Mouse (Mus musculus) embryonic facial prominence, embryonic 14.5 days (tissue): ENCODE results near the gene Pdpk1. TPM values are rescaled to one million over a fixed set of nuclear protein-coding genes. Genes with fewer than 3 reads are reported as not detected.
A peak's percentile ranks its signal among the peaks of the same experiment; 100 is the strongest.

Source experiments
- ATAC-seq: fragments of 200-750 bp; cut with Nextera tagmentation; 2 replicates; pipeline ENCODE4 v1.8.0; 2017; ENCODE audit warnings: low read depth, moderate number of reproducible peaks, moderate TSS enrichment
- DNase-seq: peaks from one replicate; pipeline ENCODE4 v3.0.0-alpha.2; 2015; ENCODE audit warnings: low spot score
- H3K27ac ChIP-seq: fragments of 300-500 bp; sonication (generic); replicated peaks from 2 replicates; pipeline ENCODE4 v1.5.1; 2014; ENCODE audit warnings: low read depth, mild to moderate bottlenecking, low read length, moderate library complexity
- H3K27me3 ChIP-seq: fragments of 300-500 bp; sonication (generic); replicated peaks from 2 replicates; pipeline ENCODE4 v1.6.1; 2014; ENCODE audit warnings: low read length; ENCODE audit not compliant: control insufficient read depth, insufficient read depth
- H3K36me3 ChIP-seq: fragments of 300-500 bp; sonication (generic); 2 replicates; pipeline ENCODE4 v1.6.1; 2014; ENCODE audit warnings: low read length, mixed read lengths; ENCODE audit not compliant: control insufficient read depth, insufficient read depth
- H3K4me1 ChIP-seq: fragments of 300-500 bp; sonication (generic); 2 replicates; pipeline ENCODE4 v1.6.1; 2014; ENCODE audit warnings: antibody characterized with exemption, low read length; ENCODE audit not compliant: control insufficient read depth, insufficient read depth
- H3K4me2 ChIP-seq: fragments of 300-500 bp; sonication (generic); 2 replicates; pipeline ENCODE4 v1.6.1; 2014; ENCODE audit warnings: low read depth, mild to moderate bottlenecking, low read length, moderate library complexity, mixed read lengths
- H3K4me3 ChIP-seq: fragments of 300-500 bp; sonication (generic); 2 replicates; pipeline ENCODE4 v1.5.1; 2014; ENCODE audit warnings: low read depth, mild to moderate bottlenecking, low read length
- H3K9ac ChIP-seq: fragments of 300-500 bp; sonication (generic); 2 replicates; pipeline ENCODE4 v1.6.1; 2014; ENCODE audit warnings: low read depth, mild to moderate bottlenecking, low read length, moderate library complexity, mixed read lengths
- H3K9me3 ChIP-seq: fragments of 300-500 bp; sonication (generic); 2 replicates; pipeline ENCODE4 v1.6.1; 2016; ENCODE audit warnings: low read length; ENCODE audit not compliant: control insufficient read depth
- WGBS: fragments of 180-500 bp; shearing (Covaris S2); extraction: QIAGEN DNeasy Blood & Tissue Kit; methylation state at CpG from one replicate; pipeline ENCODE4 v1.1.7; 2014; 5-methylcytosine and 5-hydroxymethylcytosine counted together
- polyA plus RNA-seq: library from polyadenylated mRNA; unstranded; fragments of >200 nt; fragmentation: Nextera tagmentation; extraction: Ambion mirVana; gene quantifications from 2 replicates; pipeline ENCODE4 v1.2.1, GENCODE M21; 2014

Gene Pdpk1
- polyA plus RNA-seq, 1 experiment from 2014 or later, result 46.3 TPM

GRCm38 (mm10) chr17:24084593-24084992 is 66.1 kb downstream of the Pdpk1 start:
- Histone ChIP-seq H3K9me3 (no peaks in the 10 kb centered on the region), H3K4me2 (no peak overlapping the region), H3K27me3 (no peaks in the 10 kb centered on the region), H3K27ac (no peak overlapping the region), H3K9ac (no peak overlapping the region), H3K36me3 (peaks cover 49% of the 10 kb centered on the region), H3K4me3 (no peak overlapping the region), H3K4me1 (no peaks in the 10 kb centered on the region)
- WGBS, result 46% methylated on average over 1 of the region's 1 CpGs
- DNase-seq (no peak), ATAC-seq (no peak)

DNA sequence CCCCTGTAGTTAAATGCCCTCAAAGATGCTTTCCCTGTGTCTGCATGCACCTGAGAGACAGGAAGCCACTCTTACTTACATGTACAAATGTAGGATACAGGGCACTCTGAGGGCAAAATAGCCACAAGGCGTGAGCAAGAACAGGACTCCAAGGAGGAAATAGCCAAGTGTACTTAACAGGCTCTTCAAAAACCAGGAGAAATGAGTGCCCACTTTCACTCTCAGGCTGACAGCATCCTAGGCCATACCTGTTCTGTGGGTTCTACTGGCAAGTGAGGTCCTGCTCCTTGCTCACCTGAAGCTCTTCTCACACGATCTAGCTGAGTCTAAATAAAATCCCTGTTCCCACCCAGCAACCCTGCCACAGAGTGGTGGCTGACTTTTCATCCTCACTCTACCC is 73.6 kb downstream of the Pdpk1 start:
- H3K4me3 ChIP-seq, result no peak overlapping the region
- H3K9me3 ChIP-seq, result no peaks in the 10 kb centered on the region
- H3K27me3 ChIP-seq, result no peaks in the 10 kb centered on the region
- no peak overlapping the region for H3K9ac ChIP-seq
- DNase-seq, result no peak
- H3K36me3 ChIP-seq, result peaks cover 38% of the 10 kb centered on the region
- H3K27ac ChIP-seq, result no peak overlapping the region
- 76% methylated on average over 2 of the region's 2 CpGs for WGBS
- H3K4me2 ChIP-seq, result no peak overlapping the region
- peaks cover 1% of the 10 kb centered on the region for H3K4me1 ChIP-seq
- no peak for ATAC-seq

- ATAC-seq (peak; percentile 99), DNase-seq (peak; percentile 97)
- H3K9me3 ChIP-seq, result no peaks in the 10 kb centered on the region
- peak within 1 kb of the TSS; percentile 80 for H3K4me2 ChIP-seq
- H3K4me3 ChIP-seq, result peak within 1 kb of the TSS; percentile 98
- peaks cover 6% of the 10 kb centered on the region for H3K4me1 ChIP-seq
- H3K9ac ChIP-seq, result peak within 1 kb of the TSS; percentile 95
- H3K27me3 ChIP-seq, result no peaks in the 10 kb centered on the region
- H3K27ac ChIP-seq, result peak within 1 kb of the TSS; percentile 80
- under 1% methylated on average over 47 of the region's 62 CpGs for WGBS
- peaks cover 21% of the 10 kb centered on the region for H3K36me3 ChIP-seq
Measured at GRCm38 (mm10) chr17:24072919-24073696, 77.6 kb downstream of the Pdpk1 start, which contains the start of gene Kctd5. Kctd5 (minus strand) TSS chr17:24073485.

DNA sequence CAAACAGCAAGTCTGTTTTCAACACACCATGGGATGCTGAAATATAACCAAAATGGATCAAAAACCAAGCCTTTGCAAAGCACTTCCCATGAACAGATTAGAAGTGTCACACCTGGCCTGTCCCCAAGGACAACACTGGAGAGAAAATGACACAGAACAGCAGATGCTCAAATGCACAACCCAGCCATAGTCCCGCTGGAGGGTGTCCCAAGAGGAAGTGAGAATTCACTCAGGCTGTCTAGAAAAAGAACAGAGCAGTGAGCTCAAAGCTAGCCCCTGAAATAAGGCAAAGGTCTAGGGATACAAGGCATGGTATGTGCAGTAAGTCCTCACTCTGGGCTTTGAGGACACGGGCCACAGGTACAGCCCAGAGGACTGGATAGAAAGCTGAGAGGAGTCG is 81.2 kb downstream of the Pdpk1 start:
- 80% methylated on average over 3 of the region's 3 CpGs for WGBS
- no peaks in the 10 kb centered on the region for H3K27me3 ChIP-seq
- H3K36me3 ChIP-seq, result 0 out of 2 replicates have a peak, but pooled peaks cover 15% of the 10 kb centered on the region
- ATAC-seq (no peak), DNase-seq (peak; percentile 20)
- peaks cover 6% of the 10 kb centered on the region for H3K4me1 ChIP-seq
- H3K4me2 ChIP-seq, result no peak overlapping the region
- H3K27ac ChIP-seq, result no peak overlapping the region
- H3K9me3 ChIP-seq, result no peaks in the 10 kb centered on the region
- no peak overlapping the region for H3K9ac ChIP-seq
- no peak overlapping the region for H3K4me3 ChIP-seq

DNA sequence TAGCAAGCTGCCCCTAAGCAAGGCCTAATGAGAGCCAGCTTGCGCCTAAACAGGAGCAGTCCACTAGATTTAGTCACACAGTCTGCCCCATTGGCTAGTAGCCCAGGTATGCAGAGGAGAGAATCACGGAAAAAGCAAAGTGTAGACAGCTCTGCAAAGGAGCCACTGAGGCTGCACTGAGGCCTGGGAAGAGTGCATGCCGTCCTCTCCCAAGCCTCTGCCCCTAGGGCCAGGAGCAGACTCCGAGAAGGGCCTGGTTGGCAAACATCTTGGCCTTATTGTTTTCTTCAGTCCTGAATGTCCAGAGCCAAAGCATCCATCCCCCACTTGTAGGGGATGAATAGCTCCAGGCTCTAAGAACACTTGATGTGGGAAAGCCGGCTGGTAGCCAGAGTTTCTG is 82.5 kb downstream of the Pdpk1 start:
- ATAC-seq, result no peak

DNA sequence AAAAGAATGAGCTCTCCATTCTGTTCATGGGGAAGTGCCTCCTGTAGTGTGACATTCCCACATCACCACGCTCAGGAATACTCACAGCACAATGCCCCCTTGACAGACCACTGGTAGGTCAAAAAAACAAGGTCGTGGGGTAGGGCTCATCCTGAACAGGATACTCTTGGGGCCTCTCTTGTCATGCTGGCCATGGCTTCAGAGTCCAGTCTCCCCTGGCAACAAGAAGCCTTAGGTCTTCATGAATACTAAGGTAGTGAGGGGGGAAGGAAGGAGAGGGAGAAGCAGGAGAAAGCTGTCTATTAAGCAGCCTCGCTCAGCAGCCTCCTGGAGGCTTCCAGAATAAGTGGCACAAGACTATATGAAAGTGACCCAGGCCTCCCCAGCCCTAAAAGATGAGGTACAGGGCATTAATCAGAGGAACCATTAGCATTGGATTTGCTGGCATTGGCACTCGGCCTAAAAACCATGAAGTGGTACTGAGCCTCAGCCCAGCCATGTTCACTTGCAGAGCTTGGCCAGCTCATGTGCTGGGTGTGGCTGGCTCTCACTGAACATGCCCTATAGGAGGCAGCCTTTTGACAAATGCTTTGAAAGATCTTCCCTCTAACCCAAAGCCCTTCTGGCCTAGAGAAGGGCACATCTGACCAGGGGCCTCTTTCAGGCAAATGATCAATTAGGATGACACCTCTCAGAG is 88.1 kb downstream of the Pdpk1 start:
- Histone ChIP-seq H3K27me3 (no peaks in the 10 kb centered on the region), H3K27ac (no peak overlapping the region), H3K4me1 (no peaks in the 10 kb centered on the region), H3K9me3 (no peaks in the 10 kb centered on the region), H3K9ac (no peak overlapping the region), H3K4me2 (no peak overlapping the region), H3K4me3 (no peak overlapping the region), H3K36me3 (peaks cover 42% of the 10 kb centered on the region)
- WGBS, result 82% methylated on average over 4 of the region's 4 CpGs
- ATAC-seq (no peak), DNase-seq (no peak)

More for the DNA sequence above, 82.5 kb downstream of the Pdpk1 start:
- WGBS, result 81% methylated on average over 5 of the region's 5 CpGs
- Histone ChIP-seq H3K9me3 (no peaks in the 10 kb centered on the region), H3K9ac (no peak overlapping the region), H3K27ac (no peak overlapping the region), H3K27me3 (no peaks in the 10 kb centered on the region), H3K36me3 (peaks cover 19% of the 10 kb centered on the region; the same call in 1 of the 2 replicates), H3K4me3 (no peak overlapping the region), H3K4me2 (no peak overlapping the region), H3K4me1 (peaks cover 6% of the 10 kb centered on the region)
- DNase-seq, result peak; percentile 10

- 91% methylated on average over 5 of the region's 5 CpGs for WGBS
Measured at GRCm38 (mm10) chr17:24057730-24058245, 92.9 kb downstream of the Pdpk1 start.

DNA sequence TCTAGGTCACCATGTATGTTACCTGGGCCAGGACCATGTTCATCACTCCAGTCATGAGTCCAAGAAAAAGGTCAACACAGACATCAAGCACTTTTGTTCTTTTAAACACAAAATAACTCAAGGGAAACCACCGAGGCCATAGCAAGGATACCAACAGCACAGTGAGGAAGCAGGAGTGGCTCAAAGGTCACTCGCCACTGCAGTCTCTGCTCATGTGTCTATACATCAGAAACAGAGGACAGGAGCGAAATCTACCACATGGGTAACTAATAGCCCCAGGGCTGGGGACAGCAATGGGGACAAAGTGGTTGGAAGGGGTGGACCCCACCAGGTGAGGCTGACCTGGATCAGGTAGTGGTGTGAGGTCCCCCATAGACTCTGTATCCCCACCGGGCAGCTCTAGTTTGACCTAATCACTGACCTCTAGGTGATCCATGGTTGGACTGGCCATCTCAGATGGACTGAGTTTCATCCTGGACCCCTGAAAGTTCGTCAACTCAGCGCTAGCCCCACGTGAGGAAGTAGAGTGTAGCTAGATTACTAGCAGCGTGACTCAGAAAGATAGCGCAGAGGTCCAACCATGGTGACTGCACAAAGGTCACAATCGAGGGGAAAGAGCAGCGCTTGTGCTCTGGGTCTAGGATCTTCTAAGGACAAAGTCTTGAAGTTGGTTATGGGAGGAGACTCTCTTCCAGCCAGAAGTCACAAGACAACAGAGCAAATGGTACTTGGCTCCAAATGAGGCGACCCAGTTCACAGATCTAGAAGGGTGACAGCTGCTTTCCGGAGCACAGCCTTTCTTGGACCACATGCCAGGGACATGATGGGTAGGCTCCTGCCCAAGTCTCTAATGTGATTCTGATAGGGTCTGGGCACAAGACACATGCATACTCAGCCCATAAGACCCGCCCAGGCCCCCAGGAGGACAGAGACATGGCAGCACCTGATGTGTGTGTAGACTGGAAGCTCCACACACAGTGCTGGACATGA is 93.8 kb downstream of the Pdpk1 start:
- Histone ChIP-seq H3K27me3 (no peaks in the 10 kb centered on the region), H3K9me3 (no peaks in the 10 kb centered on the region), H3K4me2 (no peak overlapping the region), H3K36me3 (peaks cover 80% of the 10 kb centered on the region), H3K9ac (no peak overlapping the region), H3K4me3 (no peak overlapping the region), H3K27ac (no peak overlapping the region), H3K4me1 (no peaks in the 10 kb centered on the region)
- WGBS, result 93% methylated on average over 14 of the region's 14 CpGs
- ATAC-seq, result no peak
- DNase-seq, result no peak

More at GRCm38 (mm10) chr17:24057730-24058245, 92.9 kb downstream of the Pdpk1 start:
- ATAC-seq (no peak), DNase-seq (no peak)
- H3K9ac ChIP-seq, result no peak overlapping the region
- no peak overlapping the region for H3K27ac ChIP-seq
- no peak overlapping the region for H3K4me3 ChIP-seq
- H3K27me3 ChIP-seq, result no peaks in the 10 kb centered on the region
- H3K4me2 ChIP-seq, result no peak overlapping the region
- no peaks in the 10 kb centered on the region for H3K4me1 ChIP-seq
- H3K9me3 ChIP-seq, result no peaks in the 10 kb centered on the region
- peaks cover 79% of the 10 kb centered on the region for H3K36me3 ChIP-seq
